ENCODE assay signal across 16 mouse cellular contexts in genomic region chr9:70833111-70833908, GRCm38 (mm10).
A peak's percentile ranks its signal among the peaks of the same experiment; 100 is the strongest.
DNase-seq lines count a peak whose midpoint lies in the region; ATAC-seq and TF ChIP-seq lines count a peak whose summit lies in the region.
"Had no signal": no experiment of that assay in that cellular context is flagged by ENCODE, and none has a peak within 500 bp of the region (broad histone marks: within the 10 kb centered on the region; RNA-seq: fewer than 3 reads in every experiment).

No protein-coding gene starts in this region.

- DNase-seq in A20 (ENCODE audit: low read depth, low spot score) (peak; percentile 95), MEL (ENCODE audit: low read depth, low spot score) (peak; percentile 51)
- DNase-seq in liver, postnatal 0 days: no peak
- no peak for DNase-seq in left cerebral cortex, postnatal 4 days
- no peak for DNase-seq in lung, postnatal 25 days (ENCODE audit: low spot score)
- no peak for DNase-seq in kidney, postnatal 14 days
- DNase-seq: adrenal gland, postnatal 25 days; cerebellum, postnatal 36 days; forebrain, postnatal 0 days; heart, postnatal 4 days; kidney, postnatal 4 days; lung, embryonic 14.5 days had no signal

- H3K9ac ChIP-seq in MEL (ENCODE audit: control insufficient read depth, low read depth, low read length, poor library complexity, severe bottlenecking): peak overlapping the region; percentile 5; the same call in 1 of the 2 replicates
- H3K9ac ChIP-seq in liver, postnatal 0 days (replicated peaks): no peak overlapping the region; the same call in 1 of the 2 replicates
- H3K9ac ChIP-seq in stomach, embryonic 16.5 days (ENCODE audit: low read length): no peak overlapping the region
- H3K9ac ChIP-seq: embryonic facial prominence, embryonic 15.5 days; forebrain, postnatal 0 days; intestine, embryonic 15.5 days; lung, embryonic 14.5 days had no signal

- H3K79me2 ChIP-seq in MEL (ENCODE audit: control insufficient read depth, insufficient read depth, low read length, poor library complexity): no peaks in the 10 kb centered on the region

- H3K27me3 ChIP-seq in MEL (ENCODE audit: control insufficient read depth in 1 of 2, insufficient read depth in 2 of 2, low read length in 2 of 2): no peaks in the 10 kb centered on the region
- no peaks in the 10 kb centered on the region for H3K27me3 ChIP-seq in liver, postnatal 0 days (ENCODE audit: insufficient read depth, low read length)
- no peaks in the 10 kb centered on the region for H3K27me3 ChIP-seq in stomach, embryonic 16.5 days (ENCODE audit: control insufficient read depth, insufficient read depth, low read length)
- H3K27me3 ChIP-seq: embryonic facial prominence, embryonic 15.5 days; intestine, embryonic 15.5 days had no signal

- TF ChIP-seq EP300 in MEL (IDR thresholded peaks at IDR 0.05; ENCODE audit: low read depth in 1 of 2, low read length in 2 of 2): peak in 1 of 2 experiments; percentile 33; a peak in 1 of 4 replicates
- no peak for TF ChIP-seq EP300 in liver, postnatal 0 days (IDR thresholded peaks at IDR 0.05; ENCODE audit: low read depth)

- no peak for TF ChIP-seq RAD21 in MEL (IDR thresholded peaks at IDR 0.05; ENCODE audit: low read depth, low read length)

- no peak for TF ChIP-seq CTCF in MEL (IDR thresholded peaks at IDR 0.05 in 2 of 3, conservative IDR thresholded peaks at IDR 0.05 in 1 of 3; ENCODE audit: control insufficient read depth in 1 of 3, insufficient read depth in 1 of 3, low read depth in 2 of 3, low read length in 3 of 3, poor library complexity in 1 of 3, severe bottlenecking in 1 of 3)
- no peak for TF ChIP-seq CTCF in liver, postnatal 0 days (IDR thresholded peaks at IDR 0.05; ENCODE audit: low read depth)

- peaks cover 13 to 47% of the 10 kb centered on the region in 2 experiments for H3K4me1 ChIP-seq in MEL (ENCODE audit: control insufficient read depth in 1 of 2, insufficient read depth in 2 of 2, low read length in 2 of 2)
- H3K4me1 ChIP-seq in liver, postnatal 0 days (ENCODE audit: insufficient read depth): peaks cover 85% of the 10 kb centered on the region
- peaks cover 13% of the 10 kb centered on the region for H3K4me1 ChIP-seq in stomach, embryonic 16.5 days (ENCODE audit: control insufficient read depth, insufficient read depth, low read length)
- H3K4me1 ChIP-seq: embryonic facial prominence, embryonic 15.5 days had no signal

- 52% methylated on average over 6 of the region's 6 CpGs for WGBS in liver, postnatal 0 days (ENCODE audit: insufficient replicate concordance)
- 84% methylated on average over 6 of the region's 6 CpGs for WGBS in stomach, embryonic 16.5 days

- no peak overlapping the region for H3K4me3 ChIP-seq in MEL (ENCODE audit: control insufficient read depth in 1 of 2, insufficient read depth in 1 of 2, low read depth in 2 of 2, low read length in 2 of 2)
- H3K4me3 ChIP-seq in liver, postnatal 0 days (ENCODE audit: low read depth, low read length): no peak overlapping the region
- H3K4me3 ChIP-seq in stomach, embryonic 16.5 days (replicated peaks; ENCODE audit: low read length): no peak overlapping the region
- H3K4me3 ChIP-seq: embryonic facial prominence, embryonic 15.5 days; intestine, embryonic 15.5 days; myocyte had no signal

- intact Hi-C loops in left cerebral cortex, postnatal 4 days (cut with DNase I): no loop called here

- peaks cover 0 to 38% of the 10 kb centered on the region in 2 experiments; a peak in 2 of 4 replicates for H3K36me3 ChIP-seq in MEL (ENCODE audit: control insufficient read depth in 1 of 2, insufficient read depth in 2 of 2, low read length in 2 of 2)
- no peaks in the 10 kb centered on the region for H3K36me3 ChIP-seq in liver, postnatal 0 days (replicated peaks; ENCODE audit: insufficient read depth, low read length)
- H3K36me3 ChIP-seq in stomach, embryonic 16.5 days (ENCODE audit: control insufficient read depth, insufficient read depth, low read length): no peaks in the 10 kb centered on the region
- H3K36me3 ChIP-seq: embryonic facial prominence, embryonic 15.5 days; intestine, embryonic 15.5 days had no signal

- no peak for ATAC-seq in liver, postnatal 0 days
- ATAC-seq in stomach, embryonic 16.5 days (ENCODE audit: insufficient read depth, low FRiP score): no peak
- ATAC-seq: forebrain, postnatal 0 days had no signal

- no peaks in the 10 kb centered on the region for H3K9me3 ChIP-seq in MEL (replicated peaks; ENCODE audit: insufficient read depth, low read length)
- no peaks in the 10 kb centered on the region for H3K9me3 ChIP-seq in liver, postnatal 0 days (ENCODE audit: low read length)
- H3K9me3 ChIP-seq in stomach, embryonic 16.5 days (replicated peaks; ENCODE audit: control insufficient read depth, low read length): no peaks in the 10 kb centered on the region
- H3K9me3 ChIP-seq: embryonic facial prominence, embryonic 15.5 days; intestine, embryonic 15.5 days had no signal

- 0 out of 2 replicates have a peak overlapping the region, but pooled peaks have one; percentile 30 for H3K4me2 ChIP-seq in liver, postnatal 0 days (ENCODE audit: low read depth, low read length)
- no peak overlapping the region for H3K4me2 ChIP-seq in stomach, embryonic 16.5 days (ENCODE audit: low read depth, low read length)
- H3K4me2 ChIP-seq: embryonic facial prominence, embryonic 15.5 days; intestine, embryonic 15.5 days; lung, embryonic 14.5 days had no signal

- H3K27ac ChIP-seq in MEL (ENCODE audit: control insufficient read depth, low read depth, low read length): peak overlapping the region; percentile 98
- peak overlapping the region; percentile 100 for H3K27ac ChIP-seq in liver, postnatal 0 days (ENCODE audit: low read depth)
- H3K27ac ChIP-seq in stomach, embryonic 16.5 days (ENCODE audit: low read length): peak overlapping the region; percentile 18; the same call in 1 of the 2 replicates
- H3K27ac ChIP-seq: embryonic facial prominence, embryonic 15.5 days had no signal

- no peak for TF ChIP-seq POLR2A in MEL (IDR thresholded peaks at IDR 0.05; ENCODE audit: control insufficient read depth in 1 of 2, insufficient read depth in 1 of 2, low read depth in 1 of 2, low read length in 2 of 2, poor library complexity in 1 of 2)

TF ChIP-seq in MEL, 35 proteins besides CTCF, POLR2A, EP300 and RAD21:
- no peak for TF ChIP-seq ZC3H11A (IDR thresholded peaks at IDR 0.05; ENCODE audit: low read depth, low read length)
- TF ChIP-seq ETS1 (IDR thresholded peaks at IDR 0.05; ENCODE audit: low read depth, low read length): peak; percentile 36; the same call in 1 of the 2 replicates
- no peak for TF ChIP-seq NELFE (IDR thresholded peaks at IDR 0.05; ENCODE audit: low read depth, low read length)
- TF ChIP-seq GATA1 (IDR thresholded peaks at IDR 0.05; ENCODE audit: low read depth, low read length): no peak
- TF ChIP-seq GABPA (IDR thresholded peaks at IDR 0.05; ENCODE audit: low read depth, low read length): no peak
- no peak for TF ChIP-seq ZKSCAN1 (IDR thresholded peaks at IDR 0.05; ENCODE audit: low read depth, low read length)
- no peak for TF ChIP-seq TBP (IDR thresholded peaks at IDR 0.05; ENCODE audit: low read depth, low read length)
- TF ChIP-seq USF2 (IDR thresholded peaks at IDR 0.05; ENCODE audit: borderline replicate concordance in 1 of 2, insufficient read depth in 1 of 2, low read depth in 1 of 2, low read length in 2 of 2): no peak
- peak; percentile 73 for TF ChIP-seq TCF12 (IDR thresholded peaks at IDR 0.05; ENCODE audit: low read depth, low read length)

Comparison
In these comparisons a context has a peak if more than half of its experiments do, and no peak if none do; other contexts are left out.
1. DNase-seq: peak in A20 (single experiment) and MEL (single experiment); none in liver, postnatal 0 days (single experiment), left cerebral cortex, postnatal 4 days (single experiment), lung, postnatal 25 days (single experiment) and kidney, postnatal 14 days (single experiment).
2. H3K27ac ChIP-seq: peak in every context shown above with its lines; median percentile 100 in liver, postnatal 0 days; 98 in MEL; 18 in stomach, embryonic 16.5 days.